Mouse (Mus musculus) liver, embryonic 13.5 days (tissue): ENCODE measurements around the gene Il25. TPM values are rescaled to one million over a fixed set of nuclear protein-coding genes. Genes with fewer than 3 reads are reported as not detected.
"Not testable (repeated sequence)": the region's sequence is repeated elsewhere in the genome, so short reads cannot be mapped to it uniquely, and the experiment has no call there.

Experiments
- ATAC-seq: fragments of 200-750 bp; cut with Nextera tagmentation; 2 replicates; pipeline ENCODE4 v1.8.0; 2017; ENCODE audit warnings: low read depth, mild to moderate bottlenecking, moderate number of reproducible peaks, moderate library complexity
- DNase-seq: peaks from one replicate; pipeline ENCODE4 v3.0.0; 2022
- H3K27ac ChIP-seq: fragments of 300-500 bp; sonication (generic); 2 replicates; pipeline ENCODE4 v1.5.1; 2015; ENCODE audit warnings: moderate library complexity, mild to moderate bottlenecking, inconsistent platforms
- H3K27me3 ChIP-seq: fragments of 300-500 bp; sonication (generic); 2 replicates; pipeline ENCODE4 v1.6.1; 2015; ENCODE audit warnings: mild to moderate bottlenecking, inconsistent platforms
- H3K36me3 ChIP-seq: fragments of 300-500 bp; sonication (generic); 2 replicates; pipeline ENCODE4 v1.6.1; 2015; ENCODE audit warnings: mild to moderate bottlenecking, inconsistent platforms
- H3K4me1 ChIP-seq: fragments of 300-500 bp; sonication (generic); replicated peaks from 2 replicates; pipeline ENCODE4 v1.6.1; 2015; ENCODE audit warnings: inconsistent platforms
- H3K4me2 ChIP-seq: fragments of 300-500 bp; sonication (generic); 2 replicates; pipeline ENCODE4 v1.6.1; 2015; ENCODE audit warnings: inconsistent platforms, mild to moderate bottlenecking, moderate library complexity
- H3K4me3 ChIP-seq: fragments of 300-500 bp; sonication (generic); replicated peaks from 2 replicates; pipeline ENCODE4 v1.5.1; 2015; ENCODE audit warnings: mild to moderate bottlenecking, inconsistent platforms
- H3K9ac ChIP-seq: fragments of 300-500 bp; sonication (generic); 2 replicates; pipeline ENCODE4 v1.6.1; 2015; ENCODE audit warnings: mild to moderate bottlenecking, inconsistent platforms
- H3K9me3 ChIP-seq: fragments of 300-500 bp; sonication (generic); replicated peaks from 2 replicates; pipeline ENCODE4 v1.6.1; 2016; ENCODE audit warnings: inconsistent platforms
- WGBS: fragments of 180-500 bp; shearing (Covaris S2); methylation state at CpG from one replicate; pipeline ENCODE4 v1.1.7; 2015; ENCODE audit not compliant: insufficient replicate concordance; 5-methylcytosine and 5-hydroxymethylcytosine counted together
- polyA plus RNA-seq: library from polyadenylated mRNA; unstranded; fragments of >200 nt; fragmentation: Nextera tagmentation; extraction: Ambion mirVana; gene quantifications from 2 replicates; pipeline ENCODE4 v1.2.1, GENCODE M21; 2015

Gene Il25
- polyA plus RNA-seq, 1 experiment from 2014 or later: not detected

- ATAC-seq: no peak
- no peak overlapping the region for H3K4me3 ChIP-seq
- DNase-seq: no peak
- no peaks in the 10 kb centered on the region for H3K36me3 ChIP-seq
- H3K4me2 ChIP-seq: no peak overlapping the region
- H3K27ac ChIP-seq: no peak overlapping the region
- WGBS: 40% methylated on average over 2 of the region's 2 CpGs
- peaks cover 10% of the 10 kb centered on the region; the same call in 1 of the 2 replicates for H3K27me3 ChIP-seq
- no peak overlapping the region for H3K9ac ChIP-seq
- no peaks in the 10 kb centered on the region for H3K4me1 ChIP-seq
- H3K9me3 ChIP-seq: no peaks in the 10 kb centered on the region
Measured at GRCm38 (mm10) chr14:54944939-54945338, 12.4 kb downstream of the Il25 start.

- ATAC-seq (no peak), DNase-seq (no peak)
- no peaks in the 10 kb centered on the region for H3K9me3 ChIP-seq
- no peak overlapping the region for H3K4me3 ChIP-seq
- WGBS: 73% methylated on average over 19 of the region's 19 CpGs
- no peaks in the 10 kb centered on the region for H3K4me1 ChIP-seq
- H3K9ac ChIP-seq: no peak overlapping the region
- peaks cover 5% of the 10 kb centered on the region; the same call in 1 of the 2 replicates for H3K27me3 ChIP-seq
- H3K27ac ChIP-seq: no peak overlapping the region
- H3K4me2 ChIP-seq: no peak overlapping the region
- H3K36me3 ChIP-seq: no peaks in the 10 kb centered on the region
Measured at GRCm38 (mm10) chr14:54945975-54946704, 13.6 kb downstream of the Il25 start.

- H3K36me3 ChIP-seq, H3K9me3 ChIP-seq: not testable (repeated sequence)
Measured at GRCm38 (mm10) chr14:54947008-54947407, 14.5 kb downstream of the Il25 start.

GRCm38 (mm10) chr14:54948781-54949180, 16.3 kb downstream of the Il25 start:
- WGBS: 60% methylated on average over 9 of the region's 9 CpGs
- ATAC-seq: no peak
- H3K4me3 ChIP-seq: no peak overlapping the region

More at GRCm38 (mm10) chr14:54947008-54947407, 14.5 kb downstream of the Il25 start:
- H3K4me3 ChIP-seq, H3K4me1 ChIP-seq, H3K4me2 ChIP-seq, DNase-seq, H3K27ac ChIP-seq, H3K9ac ChIP-seq, H3K27me3 ChIP-seq, ATAC-seq: not testable (repeated sequence)
- 69% methylated on average over 11 of the region's 11 CpGs for WGBS

GRCm38 (mm10) chr14:54950493-54950892, 18.0 kb downstream of the Il25 start:
- no peak for DNase-seq
- Histone ChIP-seq H3K4me3 (no peak overlapping the region), H3K36me3 (no peaks in the 10 kb centered on the region), H3K4me2 (no peak overlapping the region), H3K27ac (no peak overlapping the region), H3K9ac (no peak overlapping the region), H3K4me1 (no peaks in the 10 kb centered on the region), H3K27me3 (peaks cover 4% of the 10 kb centered on the region; the same call in 1 of the 2 replicates), H3K9me3 (no peaks in the 10 kb centered on the region)
- no peak for ATAC-seq
- 42% methylated on average over 12 of the region's 12 CpGs for WGBS

More at GRCm38 (mm10) chr14:54948781-54949180, 16.3 kb downstream of the Il25 start:
- Histone ChIP-seq H3K4me2 (no peak overlapping the region), H3K36me3 (no peaks in the 10 kb centered on the region), H3K9me3 (no peaks in the 10 kb centered on the region), H3K27ac (no peak overlapping the region), H3K9ac (no peak overlapping the region), H3K27me3 (peaks cover 4% of the 10 kb centered on the region; the same call in 1 of the 2 replicates), H3K4me1 (no peaks in the 10 kb centered on the region)
- no peak for DNase-seq

GRCm38 (mm10) chr14:54951587-54951986, 19.1 kb downstream of the Il25 start:
- Histone ChIP-seq H3K36me3 (no peaks in the 10 kb centered on the region), H3K27me3 (peaks cover 4% of the 10 kb centered on the region; the same call in 1 of the 2 replicates), H3K4me1 (no peaks in the 10 kb centered on the region), H3K4me3 (no peak overlapping the region), H3K4me2 (no peak overlapping the region), H3K27ac (no peak overlapping the region), H3K9ac (no peak overlapping the region), H3K9me3 (no peaks in the 10 kb centered on the region)
- ATAC-seq (no peak), DNase-seq (no peak)
- 79% methylated on average over 6 of the region's 6 CpGs for whole genome bisulfite sequencing

- DNase-seq (no peak), ATAC-seq (no peak)
- Histone ChIP-seq H3K27ac (no peak overlapping the region), H3K4me1 (no peaks in the 10 kb centered on the region), H3K36me3 (no peaks in the 10 kb centered on the region), H3K9ac (no peak overlapping the region), H3K4me2 (no peak overlapping the region), H3K27me3 (peaks cover 4% of the 10 kb centered on the region; the same call in 1 of the 2 replicates), H3K9me3 (no peaks in the 10 kb centered on the region), H3K4me3 (no peak overlapping the region)
- 70% methylated on average over 8 of the region's 8 CpGs for WGBS
Measured at GRCm38 (mm10) chr14:54953664-54954206, 21.2 kb downstream of the Il25 start.

GRCm38 (mm10) chr14:54954474-54954873, 22.0 kb downstream of the Il25 start:
- H3K4me2 ChIP-seq: no peak overlapping the region
- no peak for DNase-seq
- H3K9ac ChIP-seq: no peak overlapping the region
- no peaks in the 10 kb centered on the region for H3K9me3 ChIP-seq
- WGBS: 48% methylated on average over 3 of the region's 3 CpGs
- H3K4me1 ChIP-seq: no peaks in the 10 kb centered on the region
- 0 out of 2 replicates have a peak, but pooled peaks cover 4% of the 10 kb centered on the region for H3K27me3 ChIP-seq
- H3K4me3 ChIP-seq: no peak overlapping the region
- no peak overlapping the region for H3K27ac ChIP-seq
- no peaks in the 10 kb centered on the region for H3K36me3 ChIP-seq
- ATAC-seq: no peak

- DNase-seq: no peak
- H3K27ac ChIP-seq: no peak overlapping the region
- H3K4me2 ChIP-seq: no peak overlapping the region
- WGBS: 52% methylated on average over 3 of the region's 3 CpGs
- H3K4me1 ChIP-seq: no peaks in the 10 kb centered on the region
- no peaks in the 10 kb centered on the region for H3K27me3 ChIP-seq
- H3K4me3 ChIP-seq: no peak overlapping the region
- ATAC-seq: no peak
- H3K36me3 ChIP-seq: no peaks in the 10 kb centered on the region
- H3K9ac ChIP-seq: no peak overlapping the region
- no peaks in the 10 kb centered on the region for H3K9me3 ChIP-seq
Measured at GRCm38 (mm10) chr14:54955481-54955880, 23.0 kb downstream of the Il25 start.

- H3K27ac ChIP-seq: no peak overlapping the region
- no peaks in the 10 kb centered on the region for H3K27me3 ChIP-seq
- ATAC-seq (no peak), DNase-seq (no peak)
- no peak overlapping the region for H3K9ac ChIP-seq
- no peaks in the 10 kb centered on the region for H3K9me3 ChIP-seq
- no peaks in the 10 kb centered on the region for H3K36me3 ChIP-seq
- no peak overlapping the region for H3K4me3 ChIP-seq
- no peak overlapping the region for H3K4me2 ChIP-seq
- H3K4me1 ChIP-seq: no peaks in the 10 kb centered on the region
- WGBS: 70% methylated on average over 9 of the region's 9 CpGs
Measured at GRCm38 (mm10) chr14:54956533-54956932, 24.0 kb downstream of the Il25 start.

- Histone ChIP-seq H3K27me3 (no peaks in the 10 kb centered on the region), H3K27ac (no peak overlapping the region), H3K4me2 (no peak overlapping the region), H3K4me3 (no peak overlapping the region), H3K9me3 (no peaks in the 10 kb centered on the region), H3K36me3 (no peaks in the 10 kb centered on the region), H3K4me1 (no peaks in the 10 kb centered on the region), H3K9ac (no peak overlapping the region)
- ATAC-seq (no peak), DNase-seq (no peak)
- WGBS: 54% methylated on average over 4 of the region's 4 CpGs
Measured at GRCm38 (mm10) chr14:54958503-54958902, 26.0 kb downstream of the Il25 start.

GRCm38 (mm10) chr14:54959197-54959596, 26.7 kb downstream of the Il25 start:
- no peak overlapping the region for H3K27ac ChIP-seq
- H3K9me3 ChIP-seq: no peaks in the 10 kb centered on the region
- no peak for DNase-seq
- H3K9ac ChIP-seq: no peak overlapping the region
- no peak for ATAC-seq
- no peak overlapping the region for H3K4me2 ChIP-seq
- 60% methylated on average over 3 of the region's 3 CpGs for WGBS
- H3K36me3 ChIP-seq: no peaks in the 10 kb centered on the region
- no peaks in the 10 kb centered on the region for H3K4me1 ChIP-seq
- H3K4me3 ChIP-seq: no peak overlapping the region
- H3K27me3 ChIP-seq: no peaks in the 10 kb centered on the region
